ENCODE assay signal across 8 mouse cellular contexts in the genomic region with DNA sequence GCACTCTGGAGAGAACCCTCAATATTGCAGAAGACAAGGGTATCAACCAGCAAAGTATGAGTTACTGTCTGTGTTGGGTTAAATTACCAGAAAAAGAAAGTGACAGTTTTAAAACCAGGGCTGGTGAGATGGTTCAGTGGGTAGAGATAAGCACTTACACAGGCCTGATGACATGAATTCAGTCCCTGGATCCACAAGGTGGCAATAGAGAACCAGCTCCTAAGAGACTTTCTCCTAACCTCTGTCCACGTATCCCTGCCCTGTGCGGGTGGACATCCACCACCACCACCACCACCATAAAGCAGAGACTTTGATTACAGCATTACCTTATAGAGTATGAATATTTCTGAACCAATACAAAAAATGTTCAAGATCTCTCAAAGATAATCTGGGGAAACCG. TPM values are rescaled to one million over a fixed set of nuclear protein-coding genes. Genes with fewer than 3 reads are reported as not detected.
A peak's percentile ranks its signal among the peaks of the same experiment; 100 is the strongest.
DNase-seq lines count a peak whose midpoint lies in the region; ATAC-seq and TF ChIP-seq lines count a peak whose summit lies in the region.

No protein-coding gene starts in this region.

- no peak overlapping the region for H3K4me2 ChIP-seq in hindbrain, embryonic 16.5 days (ENCODE audit: low read length)
- no peak overlapping the region for H3K4me2 ChIP-seq in forebrain, embryonic 11.5 days (ENCODE audit: low read depth, low read length, severe bottlenecking)

- WGBS in hindbrain, embryonic 16.5 days, result 63% methylated on average over 3 of the region's 3 CpGs
- 68% methylated on average over 3 of the region's 3 CpGs for WGBS in hindbrain, embryonic 10.5 days
- WGBS in forebrain, embryonic 11.5 days, result 70% methylated on average over 3 of the region's 3 CpGs

- no peak overlapping the region for H3K9ac ChIP-seq in hindbrain, embryonic 16.5 days (ENCODE audit: low read depth, low read length)
- no peak overlapping the region for H3K9ac ChIP-seq in forebrain, embryonic 11.5 days (ENCODE audit: low read length)

- no peak overlapping the region for H3K27ac ChIP-seq in hindbrain, embryonic 16.5 days (ENCODE audit: low read depth, low read length)
- H3K27ac ChIP-seq in hindbrain, embryonic 10.5 days, result no peak overlapping the region
- no peak overlapping the region for H3K27ac ChIP-seq in forebrain, embryonic 11.5 days (ENCODE audit: low read depth, low read length)

- H3K4me1 ChIP-seq in hindbrain, embryonic 16.5 days (ENCODE audit: control insufficient read depth, insufficient read depth, low read depth, low read length), result no peaks in the 10 kb centered on the region
- no peaks in the 10 kb centered on the region for H3K4me1 ChIP-seq in hindbrain, embryonic 10.5 days (replicated peaks)
- H3K4me1 ChIP-seq in G1E (ENCODE audit: insufficient read depth, low read depth, low read length), result peaks cover 5% of the 10 kb centered on the region
- no peaks in the 10 kb centered on the region for H3K4me1 ChIP-seq in forebrain, embryonic 11.5 days (replicated peaks; ENCODE audit: control insufficient read depth, insufficient read depth, low read length)

- no peak overlapping the region for H3K4me3 ChIP-seq in hindbrain, embryonic 16.5 days (ENCODE audit: low read length)
- no peak overlapping the region for H3K4me3 ChIP-seq in hindbrain, embryonic 10.5 days
- no peak overlapping the region for H3K4me3 ChIP-seq in G1E (ENCODE audit: low read depth, low read length)
- no peak overlapping the region for H3K4me3 ChIP-seq in forebrain, embryonic 11.5 days (ENCODE audit: low read depth, low read length)

- 0 out of 2 replicates have a peak, but pooled peaks cover 10% of the 10 kb centered on the region for H3K36me3 ChIP-seq in hindbrain, embryonic 16.5 days (ENCODE audit: control insufficient read depth, insufficient read depth, low read length)
- peaks cover 45% of the 10 kb centered on the region for H3K36me3 ChIP-seq in hindbrain, embryonic 10.5 days
- H3K36me3 ChIP-seq in G1E (replicated peaks), result peaks cover 67% of the 10 kb centered on the region
- no peaks in the 10 kb centered on the region; the same call in 1 of the 2 replicates for H3K36me3 ChIP-seq in forebrain, embryonic 11.5 days (ENCODE audit: control insufficient read depth, insufficient read depth, low read length)

- DNase-seq in hindbrain, embryonic 10.5 days (ENCODE audit: low spot score), result no peak
- DNase-seq in G1E (ENCODE audit: low spot score), result peak; percentile 10
- peak; percentile 51 for DNase-seq in lung, postnatal 36 days
- DNase-seq in gastrocnemius, adult 18-20 months (ENCODE audit: low spot score), result no peak
- DNase-seq in thymus, postnatal 14 days, result no peak
- no peak for DNase-seq in forebrain, embryonic 11.5 days (ENCODE audit: low spot score)

- 0 out of 2 replicates have a peak, but pooled peaks have one; percentile 52 for ATAC-seq in hindbrain, embryonic 16.5 days
- no peak; the same call in 1 of the 2 replicates for ATAC-seq in G1E (ENCODE audit: extremely low read depth, insufficient number of reproducible peaks, low FRiP score, poor library complexity, severe bottlenecking)
- peak; percentile 77 for ATAC-seq in common myeloid progenitor, adult 5-6 weeks (replicated peaks; ENCODE audit: low read depth, poor library complexity, severe bottlenecking)
- no peak for ATAC-seq in forebrain, embryonic 11.5 days (replicated peaks; ENCODE audit: low FRiP score)

- H3K27me3 ChIP-seq in hindbrain, embryonic 16.5 days (replicated peaks; ENCODE audit: control insufficient read depth, insufficient read depth, low read length), result no peaks in the 10 kb centered on the region
- H3K27me3 ChIP-seq in hindbrain, embryonic 10.5 days (ENCODE audit: insufficient read depth, poor library complexity, severe bottlenecking), result no peaks in the 10 kb centered on the region
- no peaks in the 10 kb centered on the region for H3K27me3 ChIP-seq in G1E (ENCODE audit: insufficient read depth, low read length)
- no peaks in the 10 kb centered on the region for H3K27me3 ChIP-seq in forebrain, embryonic 11.5 days (ENCODE audit: control insufficient read depth, insufficient read depth, low read length)

- H3K9me3 ChIP-seq in hindbrain, embryonic 16.5 days (ENCODE audit: control insufficient read depth, low read length), result no peaks in the 10 kb centered on the region
- H3K9me3 ChIP-seq in hindbrain, embryonic 10.5 days, result no peaks in the 10 kb centered on the region
- H3K9me3 ChIP-seq in G1E (replicated peaks), result no peaks in the 10 kb centered on the region
- no peaks in the 10 kb centered on the region for H3K9me3 ChIP-seq in forebrain, embryonic 11.5 days (ENCODE audit: control insufficient read depth, low read length)

- TF ChIP-seq CTCF in G1E (IDR thresholded peaks at IDR 0.05; ENCODE audit: low read depth, low read length), result no peak

RNA-seq across cellular contexts. Expression of a gene that starts 51.6 kb away (rescaled TPM):
- 7.0 and 8.2 TPM in 2 replicates for polyA plus RNA-seq in hindbrain, embryonic 16.5 days (2015; fragmentation: Nextera tagmentation; extraction: Ambion mirVana)
- polyA plus RNA-seq in hindbrain, embryonic 10.5 days (2016; fragmentation: Nextera tagmentation; extraction: Ambion mirVana), result 7.9 and 8.9 TPM in 2 replicates
- total RNA-seq in G1E (2014; fragmentation: Nextera tagmentation) (12.0 and 19.9 TPM in 2 replicates), G1E (2017) (9.5 and 9.9 TPM in 2 replicates)
- 3.6 and 5.3 TPM in 2 replicates for polyA plus RNA-seq in G1E (2012)
- total RNA-seq in common myeloid progenitor, adult 5-6 weeks (2017), result 9.4 and 11.4 TPM in 2 replicates
- 1 to 10 TPM; 3.7 to 4.1 TPM for total RNA-seq in gastrocnemius, adult 18-20 months (2021)
- 10.1 and 10.4 TPM in 2 replicates for polyA plus RNA-seq in forebrain, embryonic 11.5 days (2014; fragmentation: Nextera tagmentation; extraction: Ambion mirVana)

RNA-seq across cellular contexts. Expression of a gene that starts 54.1 kb away (rescaled TPM):
- polyA plus RNA-seq in hindbrain, embryonic 16.5 days (2015; fragmentation: Nextera tagmentation; extraction: Ambion mirVana), result 22.5 and 23.5 TPM in 2 replicates
- polyA plus RNA-seq in hindbrain, embryonic 10.5 days (2016; fragmentation: Nextera tagmentation; extraction: Ambion mirVana), result 19.6 and 25.4 TPM in 2 replicates
- total RNA-seq in G1E (2014; fragmentation: Nextera tagmentation) (36.7 and 39.9 TPM in 2 replicates), G1E (2017) (23.8 and 24.4 TPM in 2 replicates)
- 11.0 and 21.2 TPM in 2 replicates for polyA plus RNA-seq in G1E (2012)
- 25.0 and 29.0 TPM in 2 replicates for total RNA-seq in common myeloid progenitor, adult 5-6 weeks (2017)
- total RNA-seq in gastrocnemius, adult 18-20 months (2021), result 1 to 10 TPM; 8.6 to 8.7 TPM
- polyA plus RNA-seq in forebrain, embryonic 11.5 days (2014; fragmentation: Nextera tagmentation; extraction: Ambion mirVana), result 25.6 and 25.7 TPM in 2 replicates

Comparison
In these comparisons a context has a peak if more than half of its experiments do, and no peak if none do; other contexts are left out.
1. ATAC-seq: peak in hindbrain, embryonic 16.5 days (single experiment) and common myeloid progenitor, adult 5-6 weeks (single experiment); none in G1E (single experiment) and forebrain, embryonic 11.5 days (single experiment).
2. DNase-seq: peak in G1E (single experiment) and lung, postnatal 36 days (single experiment); none in hindbrain, embryonic 10.5 days (single experiment), gastrocnemius, adult 18-20 months (single experiment), thymus, postnatal 14 days (single experiment) and forebrain, embryonic 11.5 days (single experiment).